Mouse (Mus musculus) brain, embryonic 14.5 days (tissue): ENCODE measurements around the gene Krt28.

ENCODE experiments used
- CTCF ChIP-seq: fragments of 200-500 bp; IDR thresholded peaks from 2 replicates; pipeline ENCODE4 v1.5.1; 2012; ENCODE audit warnings: inconsistent platforms, mild to moderate bottlenecking, moderate library complexity, borderline replicate concordance; ENCODE audit not compliant: insufficient read depth, insufficient read length; ENCODE audit errors: extremely low read depth
- POLR2A ChIP-seq: fragments of 200-500 bp; IDR thresholded peaks from 2 replicates; pipeline ENCODE4 v1.6.1; 2012; ENCODE audit warnings: mild to moderate bottlenecking, inconsistent platforms, borderline replicate concordance; ENCODE audit not compliant: poor library complexity, insufficient read depth, insufficient read length, severe bottlenecking; ENCODE audit errors: extremely low read depth

- TF ChIP-seq POLR2A (no peak), CTCF (no peak)
Observed at GRCm38 (mm10) chr11:99366791-99367190, 7.9 kb downstream of the Krt28 start.
